Mouse (Mus musculus): ENCODE data around the gene Shc2. TPM values are rescaled to one million over a fixed set of nuclear protein-coding genes. Genes with fewer than 3 reads are reported as not detected.

Shc2 gene
- polyA plus RNA-seq, 1 experiment from 2014 or later = 6.5 TPM

- Histone ChIP-seq H3K9me3 (replicated peaks; ENCODE audit: control insufficient read depth, low read length) (no peaks in the 10 kb centered on the region), H3K36me3 (ENCODE audit: control insufficient read depth, insufficient read depth, low read length) (peaks cover 34% of the 10 kb centered on the region), H3K9ac (ENCODE audit: low read length) (peak overlapping the region; percentile 82), H3K4me2 (ENCODE audit: low read length) (peak overlapping the region; percentile 90), H3K27ac (ENCODE audit: low read depth, low read length) (peak overlapping the region; percentile 60; the same call in 1 of the 2 replicates), H3K4me1 (ENCODE audit: control insufficient read depth, insufficient read depth, low read length) (peaks cover 10% of the 10 kb centered on the region), H3K27me3 (replicated peaks; ENCODE audit: control insufficient read depth, insufficient read depth, low read length) (no peaks in the 10 kb centered on the region), H3K4me3 (ENCODE audit: low read depth, low read length) (peak overlapping the region; percentile 77)
- 0 out of 2 replicates have a peak, but pooled peaks have one; percentile 2 for ATAC-seq
- no peak for DNase-seq (ENCODE audit: low spot score)
- 0% methylated on average over 9 of the region's 10 CpGs for WGBS
These were observed 44.8 kb upstream of the Shc2 start for GRCm38 (mm10) chr10:79682551-79682915.

GRCm38 (mm10) chr10:79681591-79682245 is 44.0 kb upstream of the Shc2 start, which contains the start of gene Cdc34:
Gene Cdc34, plus strand, starts transcription at chr10:79682195.
- no peaks in the 10 kb centered on the region for H3K27me3 ChIP-seq (replicated peaks; ENCODE audit: control insufficient read depth, insufficient read depth, low read length)
- H3K4me1 ChIP-seq (ENCODE audit: control insufficient read depth, insufficient read depth, low read length) = peaks cover 10% of the 10 kb centered on the region
- H3K27ac ChIP-seq (ENCODE audit: low read depth, low read length) = peak within 1 kb of the TSS; percentile 84
- H3K4me3 ChIP-seq (ENCODE audit: low read depth, low read length) = peak within 1 kb of the TSS; percentile 77
- peak within 1 kb of the TSS; percentile 90 for H3K4me2 ChIP-seq (ENCODE audit: low read length)
- H3K36me3 ChIP-seq (ENCODE audit: control insufficient read depth, insufficient read depth, low read length) = peaks cover 26% of the 10 kb centered on the region
- DNase-seq (ENCODE audit: low spot score) (peak; percentile 99), ATAC-seq (peak; percentile 96)
- peak within 1 kb of the TSS; percentile 82 for H3K9ac ChIP-seq (ENCODE audit: low read length)
- WGBS = 1% methylated on average over 67 of the region's 84 CpGs
- H3K9me3 ChIP-seq (replicated peaks; ENCODE audit: control insufficient read depth, low read length) = no peaks in the 10 kb centered on the region

GRCm38 (mm10) chr10:79680606-79681495 is 43.1 kb upstream of the Shc2 start:
- 43% methylated on average over 11 of the region's 11 CpGs for WGBS

GRCm38 (mm10) chr10:79675346-79676035 is 37.8 kb upstream of the Shc2 start:
- Histone ChIP-seq H3K27me3 (replicated peaks; ENCODE audit: control insufficient read depth, insufficient read depth, low read length) (no peaks in the 10 kb centered on the region), H3K4me1 (ENCODE audit: control insufficient read depth, insufficient read depth, low read length) (peaks cover 4% of the 10 kb centered on the region), H3K27ac (ENCODE audit: low read depth, low read length) (no peak overlapping the region), H3K4me2 (ENCODE audit: low read length) (no peak overlapping the region), H3K4me3 (ENCODE audit: low read depth, low read length) (no peak overlapping the region), H3K9ac (ENCODE audit: low read length) (no peak overlapping the region), H3K36me3 (ENCODE audit: control insufficient read depth, insufficient read depth, low read length) (peaks cover 11% of the 10 kb centered on the region; the same call in 1 of the 2 replicates), H3K9me3 (replicated peaks; ENCODE audit: control insufficient read depth, low read length) (no peaks in the 10 kb centered on the region)
- 59% methylated on average over 44 of the region's 44 CpGs for WGBS
- ATAC-seq (no peak), DNase-seq (ENCODE audit: low spot score) (no peak)

More at GRCm38 (mm10) chr10:79680606-79681495, 43.1 kb upstream of the Shc2 start:
- Histone ChIP-seq H3K4me2 (ENCODE audit: low read length) (peak overlapping the region; percentile 47), H3K4me3 (ENCODE audit: low read depth, low read length) (peak overlapping the region; percentile 77), H3K9ac (ENCODE audit: low read length) (peak overlapping the region; percentile 61), H3K27me3 (replicated peaks; ENCODE audit: control insufficient read depth, insufficient read depth, low read length) (no peaks in the 10 kb centered on the region), H3K36me3 (ENCODE audit: control insufficient read depth, insufficient read depth, low read length) (peaks cover 21% of the 10 kb centered on the region), H3K27ac (ENCODE audit: low read depth, low read length) (peak overlapping the region; percentile 84), H3K9me3 (replicated peaks; ENCODE audit: control insufficient read depth, low read length) (no peaks in the 10 kb centered on the region), H3K4me1 (ENCODE audit: control insufficient read depth, insufficient read depth, low read length) (peaks cover 10% of the 10 kb centered on the region)
- ATAC-seq (peak; percentile 6), DNase-seq (ENCODE audit: low spot score) (no peak)

GRCm38 (mm10) chr10:79673054-79673453 is 35.3 kb upstream of the Shc2 start:
- Histone ChIP-seq H3K27me3 (replicated peaks; ENCODE audit: control insufficient read depth, insufficient read depth, low read length) (no peaks in the 10 kb centered on the region), H3K9ac (ENCODE audit: low read length) (no peak overlapping the region), H3K9me3 (replicated peaks; ENCODE audit: control insufficient read depth, low read length) (no peaks in the 10 kb centered on the region), H3K4me2 (ENCODE audit: low read length) (no peak overlapping the region), H3K36me3 (ENCODE audit: control insufficient read depth, insufficient read depth, low read length) (peaks cover 11% of the 10 kb centered on the region; the same call in 1 of the 2 replicates), H3K4me1 (ENCODE audit: control insufficient read depth, insufficient read depth, low read length) (peaks cover 12% of the 10 kb centered on the region), H3K27ac (ENCODE audit: low read depth, low read length) (no peak overlapping the region), H3K4me3 (ENCODE audit: low read depth, low read length) (no peak overlapping the region)
- DNase-seq (ENCODE audit: low spot score) = no peak
- WGBS = 89% methylated on average over 3 of the region's 3 CpGs
- no peak for ATAC-seq

- H3K4me1 ChIP-seq (ENCODE audit: control insufficient read depth, insufficient read depth, low read length) = peaks cover 12% of the 10 kb centered on the region
These were observed 34.4 kb upstream of the Shc2 start for GRCm38 (mm10) chr10:79672088-79672455.

GRCm38 (mm10) chr10:79671396-79672087 is 33.8 kb upstream of the Shc2 start:
- Histone ChIP-seq H3K36me3 (ENCODE audit: control insufficient read depth, insufficient read depth, low read length) (peaks cover 11% of the 10 kb centered on the region; the same call in 1 of the 2 replicates), H3K27me3 (replicated peaks; ENCODE audit: control insufficient read depth, insufficient read depth, low read length) (no peaks in the 10 kb centered on the region), H3K4me2 (ENCODE audit: low read length) (no peak overlapping the region), H3K9me3 (replicated peaks; ENCODE audit: control insufficient read depth, low read length) (no peaks in the 10 kb centered on the region), H3K4me1 (ENCODE audit: control insufficient read depth, insufficient read depth, low read length) (peaks cover 12% of the 10 kb centered on the region), H3K27ac (ENCODE audit: low read depth, low read length) (no peak overlapping the region), H3K9ac (ENCODE audit: low read length) (no peak overlapping the region), H3K4me3 (ENCODE audit: low read depth, low read length) (no peak overlapping the region)
- DNase-seq (ENCODE audit: low spot score) = no peak
- 82% methylated on average over 6 of the region's 6 CpGs for WGBS
- no peak for ATAC-seq

More at GRCm38 (mm10) chr10:79672088-79672455, 34.4 kb upstream of the Shc2 start:
- no peaks in the 10 kb centered on the region for H3K27me3 ChIP-seq (replicated peaks; ENCODE audit: control insufficient read depth, insufficient read depth, low read length)
- H3K27ac ChIP-seq (ENCODE audit: low read depth, low read length) = no peak overlapping the region
- no peaks in the 10 kb centered on the region for H3K9me3 ChIP-seq (replicated peaks; ENCODE audit: control insufficient read depth, low read length)
- H3K9ac ChIP-seq (ENCODE audit: low read length) = no peak overlapping the region
- no peak overlapping the region for H3K4me3 ChIP-seq (ENCODE audit: low read depth, low read length)
- H3K4me2 ChIP-seq (ENCODE audit: low read length) = no peak overlapping the region
- DNase-seq (ENCODE audit: low spot score) (no peak), ATAC-seq (no peak)
- WGBS = 68% methylated on average over 3 of the region's 3 CpGs
- H3K36me3 ChIP-seq (ENCODE audit: control insufficient read depth, insufficient read depth, low read length) = peaks cover 11% of the 10 kb centered on the region; the same call in 1 of the 2 replicates

Data from forebrain, embryonic 14.5 days (tissue).